In genomic region chr3:88191146-88191545, GRCm38 (mm10) we compare ENCODE assay signal across 11 mouse cellular contexts. TPM values are rescaled to one million over a fixed set of nuclear protein-coding genes. Genes with fewer than 3 reads are reported as not detected.
DNase-seq lines count a peak whose midpoint lies in the region; ATAC-seq and TF ChIP-seq lines count a peak whose summit lies in the region.
"Had no signal": no experiment of that assay in that cellular context is flagged by ENCODE, and none has a peak within 500 bp of the region (broad histone marks: within the 10 kb centered on the region; RNA-seq: fewer than 3 reads in every experiment).

No protein-coding gene starts in this region.

- H3K9ac ChIP-seq in kidney, postnatal 0 days (ENCODE audit: low read depth, low read length): no peak overlapping the region
- H3K9ac ChIP-seq in CH12.LX (ENCODE audit: insufficient read depth, low read depth): no peak overlapping the region
- H3K9ac ChIP-seq: heart, embryonic 13.5 days had no signal

- peak; percentile 65 for TF ChIP-seq RAD21 in CH12.LX (IDR thresholded peaks at IDR 0.05; ENCODE audit: low read depth, low read length)

- no peaks in the 10 kb centered on the region for H3K4me1 ChIP-seq in kidney, postnatal 0 days (replicated peaks; ENCODE audit: insufficient read depth, low read length)
- H3K4me1 ChIP-seq in CH12.LX (ENCODE audit: control insufficient read depth in 1 of 2, insufficient read depth in 2 of 2): peaks cover 2 to 12% of the 10 kb centered on the region in 2 experiments; a peak in 2 of 4 replicates
- peaks cover 15% of the 10 kb centered on the region for H3K4me1 ChIP-seq in megakaryocyte, embryonic 14.5 days
- H3K4me1 ChIP-seq: heart, embryonic 13.5 days; limb, embryonic 10.5 days had no signal

- no peak overlapping the region for H3K4me3 ChIP-seq in kidney, postnatal 0 days (replicated peaks; ENCODE audit: low read depth, low read length)
- no peak overlapping the region for H3K4me3 ChIP-seq in CH12.LX (replicated peaks in 1 of 3; ENCODE audit: low read depth in 2 of 3, low read length in 2 of 3, poor library complexity in 1 of 3)
- peak overlapping the region; percentile 39 for H3K4me3 ChIP-seq in megakaryocyte, embryonic 14.5 days (replicated peaks)
- H3K4me3 ChIP-seq: heart, embryonic 13.5 days; limb, embryonic 10.5 days had no signal

- TF ChIP-seq POLR2A in CH12.LX (IDR thresholded peaks at IDR 0.05; ENCODE audit: low read depth, low read length): no peak

- in situ Hi-C loops in CH12.LX (cut with MboI; ENCODE audit: low pct_ligation_motif_present, low pct_unique_long_range_greater_than_20kb, low sequenced_read_pairs): loop anchor here (5.0 kb wide), 1 partner anchor 51 kb away; no protein-coding TSS in a partner anchor

- WGBS in kidney, postnatal 0 days: 14% methylated on average over 3 of the region's 3 CpGs

- DNase-seq in kidney, postnatal 0 days (ENCODE audit: low spot score): peak; percentile 27
- DNase-seq in kidney, postnatal 14 days: no peak
- DNase-seq in CH12.LX (ENCODE audit: extremely low read depth) (peak; percentile 55), MN1 (ENCODE audit: low spot score) (peak; percentile 48)
- no peak for DNase-seq in thymus, postnatal 14 days
- DNase-seq: cerebellum, adult 18-20 months; kidney, postnatal 4 days had no signal

- no peak for TF ChIP-seq EP300 in CH12.LX (IDR thresholded peaks at IDR 0.05; ENCODE audit: low read length)

- no peak overlapping the region for H3K4me2 ChIP-seq in kidney, postnatal 0 days (ENCODE audit: low read length)
- no peak overlapping the region for H3K4me2 ChIP-seq in CH12.LX (ENCODE audit: insufficient read depth, low read depth, poor library complexity, severe bottlenecking)
- H3K4me2 ChIP-seq: heart, embryonic 13.5 days had no signal

- no peak overlapping the region for H3K27ac ChIP-seq in kidney, postnatal 0 days
- H3K27ac ChIP-seq in CH12.LX (ENCODE audit: insufficient read depth, low read depth): no peak overlapping the region
- H3K27ac ChIP-seq: heart, embryonic 13.5 days; limb, embryonic 10.5 days had no signal

- H3K36me3 ChIP-seq in kidney, postnatal 0 days (ENCODE audit: insufficient read depth, low read length): no peaks in the 10 kb centered on the region
- no peaks in the 10 kb centered on the region for H3K36me3 ChIP-seq in CH12.LX (replicated peaks in 1 of 2; ENCODE audit: control insufficient read depth in 1 of 2, insufficient read depth in 1 of 2, low read length in 1 of 2)
- H3K36me3 ChIP-seq in megakaryocyte, embryonic 14.5 days (replicated peaks; ENCODE audit: low read length): no peaks in the 10 kb centered on the region
- H3K36me3 ChIP-seq: heart, embryonic 13.5 days; limb, embryonic 10.5 days had no signal

- H3K9me3 ChIP-seq in kidney, postnatal 0 days (replicated peaks; ENCODE audit: low read length): no peaks in the 10 kb centered on the region
- peaks cover 3% of the 10 kb centered on the region for H3K9me3 ChIP-seq in CH12.LX (replicated peaks; ENCODE audit: low read length)
- peaks cover 21% of the 10 kb centered on the region for H3K9me3 ChIP-seq in megakaryocyte, embryonic 14.5 days
- H3K9me3 ChIP-seq: heart, embryonic 13.5 days; limb, embryonic 10.5 days had no signal

- dilution Hi-C loops in CH12.LX (cut with MboI; ENCODE audit: extremely low pct_ligation_motif_present, extremely low pct_unique_long_range_greater_than_20kb, low sequenced_read_pairs): no loop called here

- peaks cover 4% of the 10 kb centered on the region; the same call in 1 of the 2 replicates for H3K27me3 ChIP-seq in kidney, postnatal 0 days (ENCODE audit: insufficient read depth, low read length)
- peaks cover 32% of the 10 kb centered on the region for H3K27me3 ChIP-seq in CH12.LX (replicated peaks)
- peaks cover 52% of the 10 kb centered on the region for H3K27me3 ChIP-seq in megakaryocyte, embryonic 14.5 days (replicated peaks)

- H3K79me2 ChIP-seq in CH12.LX (replicated peaks; ENCODE audit: control insufficient read depth, extremely low read depth, insufficient read depth, poor library complexity, severe bottlenecking): no peaks in the 10 kb centered on the region

- ATAC-seq in kidney, postnatal 0 days (replicated peaks; ENCODE audit: low FRiP score, low read depth): no peak
- ATAC-seq in erythroid progenitor cell, adult 5-6 weeks (replicated peaks; ENCODE audit: low FRiP score, poor library complexity, severe bottlenecking): no peak

- TF ChIP-seq CTCF in kidney, postnatal 0 days (IDR thresholded peaks at IDR 0.05; ENCODE audit: low read depth): peak; percentile 51
- TF ChIP-seq CTCF in CH12.LX (conservative IDR thresholded peaks at IDR 0.05 in 1 of 2, IDR thresholded peaks at IDR 0.05 in 1 of 2; ENCODE audit: low read depth in 2 of 2, low read length in 2 of 2): peak in 1 of 2 experiments; percentile 77; a peak in 2 of 4 replicates

TF ChIP-seq in CH12.LX, 34 proteins besides CTCF, POLR2A, EP300 and RAD21:
- peak; percentile 21; the same call in 1 of the 2 replicates for TF ChIP-seq ELF1 (IDR thresholded peaks at IDR 0.05; ENCODE audit: low read depth, low read length)
- TF ChIP-seq SMC3 (IDR thresholded peaks at IDR 0.05; ENCODE audit: low read depth, low read length): peak; percentile 80
- TF ChIP-seq CHD1 (IDR thresholded peaks at IDR 0.05; ENCODE audit: low read depth, low read length): no peak

RNA-seq across cellular contexts. Expression of gene Mef2d, which starts 49.0 kb away (rescaled TPM):
- 14.4 and 16.2 TPM in 2 replicates for polyA plus RNA-seq in kidney, postnatal 0 days (2015; fragmentation: Nextera tagmentation; extraction: Ambion mirVana)
- total RNA-seq in CH12.LX (2012; rRNA removed): 10.9 and 11.0 TPM in 2 replicates
- total RNA-seq in CH12.LX (2014; rRNA removed): 4.3 and 4.8 TPM in 2 replicates
- polyA plus RNA-seq in CH12.LX (2012; ENCODE audit: insufficient read length, low read depth): 51.2 and 75.8 TPM in 2 replicates
- 60.2 and 145 TPM in 2 replicates for polyA plus RNA-seq in megakaryocyte, embryonic 14.5 days (2012; ENCODE audit: insufficient read depth, low replicate concordance)
- 36.9 and 37.8 TPM in 2 replicates for total RNA-seq in erythroid progenitor cell, adult 5-6 weeks (2015; ENCODE audit: low replicate concordance)
- total RNA-seq in erythroid progenitor cell, adult 5-6 weeks (2017; ENCODE audit: low replicate concordance): 15.3 and 16.9 TPM in 2 replicates

Comparison
In these comparisons a context has a peak if more than half of its experiments do, and no peak if none do; other contexts are left out.
1. DNase-seq: peak in kidney, postnatal 0 days (single experiment), CH12.LX (single experiment) and MN1 (single experiment); none in kidney, postnatal 14 days (single experiment) and thymus, postnatal 14 days (single experiment).